Mouse (Mus musculus) erythroblast, adult 5-6 weeks (primary cell): ENCODE data around the gene Snx8. TPM values are rescaled to one million over a fixed set of nuclear protein-coding genes. Genes with fewer than 3 reads are reported as not detected.

Experiments used
- ATAC-seq: replicated peaks from 2 replicates; pipeline ENCODE4 v1.8.0; 2016; ENCODE audit warnings: moderate number of reproducible peaks, mild to moderate bottlenecking, moderate TSS enrichment, inconsistent platforms; ENCODE audit not compliant: poor library complexity, low FRiP score, severe bottlenecking
- total RNA-seq, 2 experiments: library from RNA; stranded (forward) in 1 of 2; stranded (reverse) in 1 of 2; fragments of 150-400 nt in 1 of 2; fragments of 200-764, 138-1000 nt in 1 of 2; gene quantifications; 2 replicates each; pipeline versions ENCODE4 v1.2.3 to v1.2.4; 2015 to 2017; ENCODE audit warnings: low replicate concordance in 2 of 2

Snx8 gene
- total RNA-seq, 2 experiments from 2014 or later, result 0.94 to 1.2 TPM

DNA sequence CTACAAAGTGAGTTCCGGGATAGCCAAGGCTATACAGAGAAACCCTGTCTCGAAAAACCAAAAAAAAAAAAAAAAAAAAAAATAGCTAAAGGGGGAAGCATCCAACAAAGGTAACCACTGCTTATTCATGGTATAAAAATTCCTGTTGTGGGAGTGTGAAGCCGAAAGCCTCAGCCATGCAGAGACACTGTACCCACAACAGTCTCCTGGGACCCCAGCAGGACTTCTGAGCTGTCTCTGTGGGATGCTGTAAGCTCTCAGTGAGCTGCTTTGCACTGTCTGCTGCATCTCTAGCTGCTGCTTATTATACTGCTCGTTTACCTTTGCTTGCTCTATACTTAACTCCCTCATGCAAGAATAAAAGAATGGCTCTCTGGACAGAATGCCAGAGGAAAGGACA is 90.8 kb downstream of the Snx8 start:
- no peak for ATAC-seq

DNA sequence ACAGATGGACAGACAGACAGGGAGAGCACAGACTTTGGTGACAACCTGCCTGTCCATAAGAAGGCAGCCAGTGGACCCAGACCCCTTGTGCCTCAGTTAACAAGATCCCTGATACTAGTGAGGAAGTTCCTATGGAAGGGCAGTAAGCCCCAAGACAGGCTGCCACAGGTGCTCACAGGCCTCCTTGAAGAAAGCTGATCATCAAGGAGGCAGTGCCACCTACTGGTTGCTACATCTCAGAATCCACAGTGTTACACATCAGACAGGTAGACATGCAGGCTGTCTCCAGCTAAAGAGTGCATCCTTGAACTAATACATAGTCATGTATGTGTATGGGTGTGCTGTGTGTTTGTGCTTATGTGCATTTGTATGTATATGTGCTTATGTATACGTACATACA is 96.9 kb downstream of the Snx8 start:
- no peak for ATAC-seq

Other genes with a start within 250 kb of the Snx8 start
- 2.7 and 4.8 TPM in 2 replicates for gene Mad1l1, start 67.7 kb downstream of the Snx8 start, total RNA-seq (2015; ENCODE audit: low replicate concordance)
- 22.4 and 44.6 TPM in 2 replicates for gene Mad1l1, start 67.7 kb downstream of the Snx8 start, total RNA-seq (2017; ENCODE audit: low replicate concordance)
- gene Nudt1, start 67.6 kb downstream of the Snx8 start, total RNA-seq (2015; ENCODE audit: low replicate concordance), result 10.0 and 11.7 TPM in 2 replicates
- 5.3 and 10.3 TPM in 2 replicates for gene Nudt1, start 67.6 kb downstream of the Snx8 start, total RNA-seq (2017; ENCODE audit: low replicate concordance)
- gene Mrm2, start 57.4 kb downstream of the Snx8 start, total RNA-seq (2015; ENCODE audit: low replicate concordance), result 2.5 TPM in 1 of 2 replicates, not detected in the other
- 0.42 and 1.7 TPM in 2 replicates for gene Mrm2, start 57.4 kb downstream of the Snx8 start, total RNA-seq (2017; ENCODE audit: low replicate concordance)
- 58.0 and 74.0 TPM in 2 replicates for gene Eif3b, start 30.1 kb upstream of the Snx8 start, total RNA-seq (2015; ENCODE audit: low replicate concordance)
- gene Eif3b, start 30.1 kb upstream of the Snx8 start, total RNA-seq (2017; ENCODE audit: low replicate concordance), result 17.0 and 37.8 TPM in 2 replicates
- gene Gm4869, start 56.4 kb upstream of the Snx8 start, total RNA-seq (2015; ENCODE audit: low replicate concordance), result not detected in 2 replicates
- not detected in 2 replicates for gene Gm4869, start 56.4 kb upstream of the Snx8 start, total RNA-seq (2017; ENCODE audit: low replicate concordance)
- gene Chst12, start 116.3 kb upstream of the Snx8 start, total RNA-seq (2015; ENCODE audit: low replicate concordance), result 28.8 and 30.2 TPM in 2 replicates
- 7.8 and 11.2 TPM in 2 replicates for gene Chst12, start 116.3 kb upstream of the Snx8 start, total RNA-seq (2017; ENCODE audit: low replicate concordance)
- not detected in 2 replicates for gene Grifin, start 175.8 kb upstream of the Snx8 start, total RNA-seq (2015; ENCODE audit: low replicate concordance)
- not detected in 2 replicates for gene Grifin, start 175.8 kb upstream of the Snx8 start, total RNA-seq (2017; ENCODE audit: low replicate concordance)
- 2.9 and 9.4 TPM in 2 replicates for gene Lfng, start 218.1 kb upstream of the Snx8 start, total RNA-seq (2015; ENCODE audit: low replicate concordance)
- 4.4 and 9.9 TPM in 2 replicates for gene Lfng, start 218.1 kb upstream of the Snx8 start, total RNA-seq (2017; ENCODE audit: low replicate concordance)